Mouse (Mus musculus): Measurements from ENCODE around the gene Cntn4. TPM values are rescaled to one million over a fixed set of nuclear protein-coding genes. Genes with fewer than 3 reads are reported as not detected.

Gene Cntn4
- polyA plus RNA-seq, 1 experiment: not detected

DNA sequence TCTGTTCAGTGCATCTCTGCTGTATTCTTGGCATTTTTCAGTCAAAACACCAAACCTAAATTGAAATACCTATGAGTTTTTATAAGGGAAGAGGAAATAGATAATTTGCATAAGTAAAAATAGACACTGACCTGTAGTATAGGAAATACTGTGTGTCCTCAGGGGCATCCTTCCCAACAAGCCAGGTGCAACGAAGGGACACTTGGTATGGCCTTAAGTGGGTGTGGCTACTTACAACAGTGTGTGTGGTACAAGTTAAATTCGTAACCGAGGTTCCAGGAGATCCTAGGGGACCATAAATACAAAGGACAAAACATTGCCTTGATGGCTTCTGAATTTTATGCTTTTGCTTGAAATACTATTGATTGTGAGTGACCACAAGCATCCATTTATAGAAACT is 1060.8 kb downstream of the Cntn4 start:
- Histone ChIP-seq H3K27me3 (replicated peaks; ENCODE audit: control insufficient read depth, insufficient read depth, low read length) (no peaks in the 10 kb centered on the region), H3K36me3 (ENCODE audit: control insufficient read depth, insufficient read depth, low read length) (no peaks in the 10 kb centered on the region), H3K27ac (ENCODE audit: insufficient read depth, low read depth, low read length) (no peak overlapping the region), H3K4me1 (ENCODE audit: control insufficient read depth, insufficient read depth, low read length) (no peaks in the 10 kb centered on the region), H3K4me3 (ENCODE audit: insufficient read depth, low read depth, low read length) (no peak overlapping the region)
- TF ChIP-seq CTCF (conservative IDR thresholded peaks at IDR 0.05; ENCODE audit: insufficient read depth, insufficient read length, low read depth, low read length): no peak
- no peak for TF ChIP-seq POLR2A (IDR thresholded peaks at IDR 0.05; ENCODE audit: low read depth, low read length)
- no peak for DNase-seq
- 79% methylated on average over 3 of the region's 3 CpGs for WGBS

GRCm38 (mm10) chr6:106740244-106740825 is 1062.9 kb downstream of the Cntn4 start:
- no peak for DNase-seq
- no peak for TF ChIP-seq CTCF (conservative IDR thresholded peaks at IDR 0.05; ENCODE audit: insufficient read depth, insufficient read length, low read depth, low read length)
- Histone ChIP-seq H3K36me3 (ENCODE audit: control insufficient read depth, insufficient read depth, low read length) (no peaks in the 10 kb centered on the region), H3K27me3 (replicated peaks; ENCODE audit: control insufficient read depth, insufficient read depth, low read length) (no peaks in the 10 kb centered on the region), H3K27ac (ENCODE audit: insufficient read depth, low read depth, low read length) (no peak overlapping the region), H3K4me3 (ENCODE audit: insufficient read depth, low read depth, low read length) (no peak overlapping the region), H3K4me1 (ENCODE audit: control insufficient read depth, insufficient read depth, low read length) (no peaks in the 10 kb centered on the region)
- 85% methylated on average over 1 of the region's 1 CpGs for WGBS

DNA sequence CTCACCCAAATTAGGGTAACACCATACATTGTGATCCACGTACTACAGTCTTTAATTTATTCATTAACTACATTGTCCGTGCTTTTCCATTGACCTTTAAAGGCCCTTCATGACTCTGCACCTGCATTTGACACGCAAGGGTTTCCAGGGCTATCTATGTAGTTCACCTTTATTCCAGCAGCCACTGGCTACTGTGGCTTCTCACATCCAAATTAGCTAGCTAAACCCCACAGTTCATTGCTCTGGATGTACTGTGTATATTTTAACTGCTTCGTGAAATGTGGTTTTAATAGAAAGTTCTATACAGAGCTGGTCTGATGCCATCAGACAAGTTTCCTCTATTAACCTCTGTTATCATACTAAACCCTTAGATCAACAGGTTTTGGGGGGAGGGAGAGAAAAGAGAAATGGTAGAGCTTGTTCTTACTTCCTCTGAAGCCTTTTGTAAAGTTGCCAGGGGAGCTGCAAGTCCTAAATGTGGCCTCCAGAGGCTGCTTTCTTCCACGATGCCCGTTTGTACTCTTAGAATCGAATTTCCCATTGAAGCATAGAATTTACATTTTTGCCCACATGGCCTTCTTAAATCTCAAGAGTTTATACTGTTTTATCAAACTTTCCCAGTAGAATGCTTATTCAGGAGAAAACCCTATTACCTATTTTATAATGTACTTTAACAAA is 1066.2 kb downstream of the Cntn4 start:
- no peaks in the 10 kb centered on the region for H3K36me3 ChIP-seq (ENCODE audit: control insufficient read depth, insufficient read depth, low read length)

DNA sequence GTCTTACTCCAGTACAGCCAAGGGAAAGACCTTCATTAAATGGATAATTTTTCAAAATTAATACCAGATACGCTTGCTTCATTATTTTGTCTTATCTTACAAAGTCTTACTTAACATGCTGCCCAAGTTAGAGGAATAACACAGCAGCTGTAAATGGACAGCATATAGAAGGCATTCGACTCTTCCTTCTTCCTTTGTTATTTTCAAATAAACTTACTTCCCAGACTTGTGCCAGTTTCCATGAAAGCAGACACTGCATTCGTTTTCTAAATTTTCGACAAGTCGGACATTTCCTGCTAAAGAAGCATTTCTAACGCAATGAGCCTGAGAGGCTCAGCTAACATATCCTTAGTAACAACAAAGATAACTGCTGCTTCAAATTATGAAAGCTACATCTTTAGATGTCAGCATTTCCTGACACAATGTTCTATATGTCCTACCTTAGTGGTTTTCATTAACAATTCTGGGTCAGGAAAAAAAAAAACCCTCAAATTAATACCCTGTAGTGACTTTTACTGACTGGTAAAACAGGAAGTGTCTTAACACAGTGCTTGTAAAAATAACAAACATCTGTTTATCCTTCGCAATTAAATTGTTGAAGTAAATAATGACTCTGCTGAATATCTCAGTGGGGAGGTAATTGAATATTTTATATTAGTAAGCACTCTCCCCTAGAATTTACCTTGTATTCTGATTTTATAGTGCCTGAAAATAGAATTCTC is 1068.4 kb downstream of the Cntn4 start:
- H3K36me3 ChIP-seq (ENCODE audit: control insufficient read depth, insufficient read depth, low read length): no peaks in the 10 kb centered on the region
- 67% methylated on average over 7 of the region's 7 CpGs for WGBS
- no peak for TF ChIP-seq POLR2A (IDR thresholded peaks at IDR 0.05; ENCODE audit: low read depth, low read length)
- no peak for TF ChIP-seq CTCF (conservative IDR thresholded peaks at IDR 0.05; ENCODE audit: insufficient read depth, insufficient read length, low read depth, low read length)

More for the DNA sequence above, 1066.2 kb downstream of the Cntn4 start:
- WGBS: 63% methylated on average over 7 of the region's 7 CpGs
- no peak overlapping the region for H3K27ac ChIP-seq (ENCODE audit: insufficient read depth, low read depth, low read length)
- H3K27me3 ChIP-seq (replicated peaks; ENCODE audit: control insufficient read depth, insufficient read depth, low read length): no peaks in the 10 kb centered on the region
- H3K4me1 ChIP-seq (ENCODE audit: control insufficient read depth, insufficient read depth, low read length): no peaks in the 10 kb centered on the region
- H3K4me3 ChIP-seq (ENCODE audit: insufficient read depth, low read depth, low read length): no peak overlapping the region
- no peak for DNase-seq
- TF ChIP-seq POLR2A (IDR thresholded peaks at IDR 0.05; ENCODE audit: low read depth, low read length) (no peak), CTCF (conservative IDR thresholded peaks at IDR 0.05; ENCODE audit: insufficient read depth, insufficient read length, low read depth, low read length) (no peak)

GRCm38 (mm10) chr6:106747251-106747650 is 1069.8 kb downstream of the Cntn4 start:
- H3K36me3 ChIP-seq (ENCODE audit: control insufficient read depth, insufficient read depth, low read length): no peaks in the 10 kb centered on the region
- no peak overlapping the region for H3K4me3 ChIP-seq (ENCODE audit: insufficient read depth, low read depth, low read length)
- TF ChIP-seq CTCF (conservative IDR thresholded peaks at IDR 0.05; ENCODE audit: insufficient read depth, insufficient read length, low read depth, low read length) (no peak), POLR2A (IDR thresholded peaks at IDR 0.05; ENCODE audit: low read depth, low read length) (no peak)
- H3K4me1 ChIP-seq (ENCODE audit: control insufficient read depth, insufficient read depth, low read length): no peaks in the 10 kb centered on the region
- H3K27ac ChIP-seq (ENCODE audit: insufficient read depth, low read depth, low read length): no peak overlapping the region
- H3K27me3 ChIP-seq (replicated peaks; ENCODE audit: control insufficient read depth, insufficient read depth, low read length): no peaks in the 10 kb centered on the region
- no peak for DNase-seq
- WGBS: 92% methylated on average over 5 of the region's 5 CpGs

More for the DNA sequence above, 1068.4 kb downstream of the Cntn4 start:
- Histone ChIP-seq H3K27me3 (replicated peaks; ENCODE audit: control insufficient read depth, insufficient read depth, low read length) (no peaks in the 10 kb centered on the region), H3K4me1 (ENCODE audit: control insufficient read depth, insufficient read depth, low read length) (no peaks in the 10 kb centered on the region), H3K27ac (ENCODE audit: insufficient read depth, low read depth, low read length) (no peak overlapping the region), H3K4me3 (ENCODE audit: insufficient read depth, low read depth, low read length) (no peak overlapping the region)
- no peak for DNase-seq

DNA sequence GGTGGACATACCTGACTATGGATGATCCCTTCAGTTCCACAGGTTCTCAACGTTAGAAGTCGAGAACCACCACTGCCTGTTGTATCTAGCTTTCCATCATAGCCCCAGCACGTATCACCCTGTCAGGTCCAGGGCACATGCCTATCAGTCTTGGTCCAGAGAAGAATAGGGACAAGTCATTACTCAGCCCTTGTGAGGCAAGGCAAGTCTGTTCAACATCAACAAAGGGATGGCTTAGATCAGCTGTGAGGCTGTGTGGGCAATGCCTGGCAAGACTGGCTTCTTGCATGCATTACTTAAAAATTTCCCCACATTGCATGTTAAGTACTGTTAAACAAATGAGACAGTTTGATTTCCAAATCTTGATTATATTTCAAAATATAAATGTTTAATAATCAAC is 1070.3 kb downstream of the Cntn4 start:
- TF ChIP-seq POLR2A (IDR thresholded peaks at IDR 0.05; ENCODE audit: low read depth, low read length) (no peak), CTCF (conservative IDR thresholded peaks at IDR 0.05; ENCODE audit: insufficient read depth, insufficient read length, low read depth, low read length) (no peak)
- Histone ChIP-seq H3K27ac (ENCODE audit: insufficient read depth, low read depth, low read length) (no peak overlapping the region), H3K4me3 (ENCODE audit: insufficient read depth, low read depth, low read length) (no peak overlapping the region), H3K27me3 (replicated peaks; ENCODE audit: control insufficient read depth, insufficient read depth, low read length) (no peaks in the 10 kb centered on the region), H3K36me3 (ENCODE audit: control insufficient read depth, insufficient read depth, low read length) (no peaks in the 10 kb centered on the region), H3K4me1 (ENCODE audit: control insufficient read depth, insufficient read depth, low read length) (no peaks in the 10 kb centered on the region)
- 85% methylated on average over 3 of the region's 3 CpGs for WGBS
- DNase-seq: no peak
